Mouse (Mus musculus) erythroblast, adult 5-6 weeks (primary cell): ENCODE measurements around the gene Inpp5d. TPM values are rescaled to one million over a fixed set of nuclear protein-coding genes. Genes with fewer than 3 reads are reported as not detected.
"Not testable (repeated sequence)": the region's sequence is repeated elsewhere in the genome, so short reads cannot be mapped to it uniquely, and the experiment has no call there.

ENCODE experiments used
- ATAC-seq: replicated peaks from 2 replicates; pipeline ENCODE4 v1.8.0; 2016; ENCODE audit warnings: moderate number of reproducible peaks, mild to moderate bottlenecking, moderate TSS enrichment, inconsistent platforms; ENCODE audit not compliant: poor library complexity, low FRiP score, severe bottlenecking
- total RNA-seq, 2 experiments: library from RNA; stranded (forward) in 1 of 2; stranded (reverse) in 1 of 2; fragments of 150-400 nt in 1 of 2; fragments of 200-764, 138-1000 nt in 1 of 2; gene quantifications; 2 replicates each; pipeline versions ENCODE4 v1.2.3 to v1.2.4; 2015 to 2017; ENCODE audit warnings: low replicate concordance in 2 of 2

Inpp5d gene
- total RNA-seq, 2 experiments from 2014 or later, result 19.9 to 50.1 TPM

DNA sequence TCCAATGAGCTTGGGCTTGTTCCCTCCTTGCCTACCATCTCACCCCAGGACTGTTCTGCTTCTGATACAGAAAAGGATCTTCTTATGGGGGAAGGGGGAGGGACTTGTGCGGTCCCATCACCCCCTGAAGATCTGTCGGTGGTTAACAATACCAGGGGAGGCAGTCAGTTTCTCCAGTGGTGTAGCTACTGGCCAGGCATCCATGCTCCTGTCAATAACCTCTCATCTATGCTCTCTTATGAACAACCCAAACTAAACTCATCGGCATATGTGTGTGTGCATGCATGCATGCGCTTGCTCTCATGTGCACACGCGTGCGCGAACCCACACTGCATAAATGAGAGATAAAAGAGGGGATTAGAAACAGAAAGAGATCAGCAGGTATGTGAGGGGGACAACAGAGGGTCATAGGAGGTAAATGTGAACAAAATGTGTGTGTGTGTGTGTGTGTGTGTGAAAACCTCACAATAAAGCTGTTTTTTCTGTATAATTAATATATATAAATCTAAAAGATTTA, 29.9 kb downstream of the Inpp5d start:
- no peak for ATAC-seq

DNA sequence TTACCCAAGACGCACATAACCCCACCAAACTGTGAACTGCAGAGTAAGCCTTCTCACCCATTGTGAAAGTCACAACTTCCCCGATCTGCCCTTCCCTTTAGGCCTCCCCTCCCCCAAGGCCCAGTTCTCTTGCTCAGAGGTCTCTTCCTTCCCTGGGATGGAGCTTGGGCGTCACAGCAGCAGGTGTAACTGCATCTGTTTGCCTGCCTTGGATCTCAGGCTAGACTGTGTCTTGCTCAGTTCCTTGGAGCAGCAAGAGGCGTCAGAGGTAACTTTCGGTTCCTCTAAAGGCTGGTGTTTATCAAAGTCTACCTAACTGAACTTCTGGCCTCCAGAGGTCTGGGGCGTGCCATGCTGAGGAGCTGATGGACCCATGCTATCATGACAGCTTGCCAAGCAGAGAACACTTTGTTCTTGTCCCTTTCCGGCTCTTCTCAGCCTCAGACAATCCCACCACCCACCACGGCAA, 30.5 kb downstream of the Inpp5d start:
- ATAC-seq, result peak; percentile 76

DNA sequence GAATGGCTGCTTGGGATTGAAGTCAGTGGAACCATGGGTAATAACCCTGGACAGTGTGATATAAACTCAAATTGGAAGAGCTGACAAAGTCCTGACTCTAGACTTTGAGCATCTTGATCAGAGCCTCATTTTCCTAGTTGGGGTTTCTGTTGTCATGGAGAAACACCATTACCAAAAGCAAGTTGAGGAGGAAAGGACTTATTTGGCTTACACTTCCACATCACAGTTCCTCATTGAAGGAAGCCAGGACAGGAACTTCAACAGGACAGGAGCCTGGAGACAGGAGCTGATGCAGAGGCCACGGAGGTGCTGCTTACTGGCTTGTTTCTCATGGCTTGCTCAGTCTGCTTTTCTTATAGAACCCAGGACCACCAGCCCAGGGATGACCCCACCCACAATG, 31.3 kb downstream of the Inpp5d start:
- ATAC-seq, result no peak

DNA sequence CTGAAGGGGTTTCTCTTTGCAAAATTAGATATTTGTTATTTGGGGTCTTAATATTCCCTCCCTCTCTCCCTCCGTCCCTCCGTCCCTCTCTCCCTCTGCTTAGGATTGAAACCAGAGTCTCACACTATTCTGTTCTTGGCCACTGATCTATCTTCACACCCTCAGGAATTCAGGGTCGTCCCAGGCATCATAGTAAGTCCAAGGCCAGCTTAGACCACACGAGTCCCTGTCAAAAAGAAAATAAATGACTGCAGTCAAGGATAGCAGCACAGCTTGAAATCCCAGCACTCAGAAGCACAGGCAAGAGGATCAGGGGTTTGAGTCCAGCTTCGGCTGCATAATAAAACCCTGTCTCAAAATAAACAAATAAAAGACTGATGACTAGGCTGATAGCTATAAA, 35.0 kb downstream of the Inpp5d start:
- no peak for ATAC-seq

DNA sequence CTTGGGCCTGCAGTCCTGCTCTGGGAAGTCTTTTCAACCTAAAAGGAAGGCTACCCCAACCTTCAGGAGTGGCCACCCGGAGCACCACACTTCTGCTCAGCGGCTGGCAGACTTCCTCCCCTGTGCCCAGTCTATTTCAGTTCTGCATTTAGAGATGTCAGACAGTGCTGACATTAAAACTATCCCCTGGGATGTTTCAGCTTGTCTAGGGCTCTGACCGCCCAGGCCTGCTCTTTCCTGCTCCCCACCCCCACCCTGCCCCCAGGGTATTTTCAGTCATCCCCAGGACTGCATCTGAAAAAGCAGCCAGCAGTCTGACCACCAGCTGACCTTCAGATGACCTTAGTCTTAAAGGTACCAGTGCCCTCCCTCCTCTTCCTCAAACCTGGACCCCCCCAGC, 38.0 kb downstream of the Inpp5d start:
- no peak for ATAC-seq

DNA sequence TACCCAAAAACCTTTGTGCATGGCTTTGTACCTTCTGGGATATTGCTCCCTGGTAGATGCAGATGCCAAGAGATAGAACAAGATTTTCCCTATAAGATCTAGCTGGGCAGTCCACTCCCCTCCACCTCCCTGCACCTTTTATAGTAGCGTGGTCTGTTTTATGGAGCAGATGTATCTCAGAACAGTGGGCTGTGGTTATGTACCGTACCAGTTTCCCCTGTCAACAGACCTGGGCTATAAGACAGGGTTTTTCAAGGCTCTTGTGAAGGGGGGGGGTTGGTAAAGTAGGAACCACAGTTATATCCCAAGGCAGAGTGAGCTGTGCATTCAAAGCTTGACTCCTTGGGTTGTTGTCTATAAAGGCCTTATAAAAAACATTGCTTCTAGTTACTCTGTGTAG, 38.4 kb downstream of the Inpp5d start:
- no peak for ATAC-seq

DNA sequence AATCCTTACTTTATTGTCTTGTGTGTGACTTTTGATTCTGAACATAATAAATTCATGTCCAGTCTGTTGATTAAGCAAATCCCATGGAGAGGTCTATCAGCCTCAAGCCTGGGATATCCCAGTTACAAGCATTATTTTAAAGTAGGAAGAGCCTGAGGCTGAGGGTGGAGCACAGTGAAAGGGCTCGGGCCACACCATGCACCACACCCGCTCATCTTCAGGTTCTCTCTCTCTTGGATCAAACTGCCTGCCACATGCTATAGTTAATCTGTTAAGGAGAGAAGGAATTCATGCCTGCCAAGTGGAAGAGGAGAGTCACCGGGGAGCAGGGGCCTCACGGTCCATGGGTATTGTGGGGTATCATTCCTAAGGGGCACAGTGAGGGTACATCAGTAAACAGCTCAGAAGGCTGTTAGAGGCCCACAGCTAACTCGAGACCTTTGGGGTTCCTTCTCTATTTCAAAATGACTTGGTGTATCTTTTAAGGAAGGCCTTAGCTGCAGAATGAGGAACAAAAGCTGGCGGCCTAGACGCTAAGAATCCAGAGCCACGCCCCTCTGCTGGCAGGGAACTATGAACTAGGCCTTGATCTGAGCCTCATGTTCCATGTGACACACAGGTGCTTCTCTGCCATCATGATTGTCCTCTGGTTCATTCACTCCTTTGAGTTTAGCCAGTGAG, 39.0 kb downstream of the Inpp5d start:
- 0 out of 2 replicates have a peak, but pooled peaks have one; percentile 10 for ATAC-seq

DNA sequence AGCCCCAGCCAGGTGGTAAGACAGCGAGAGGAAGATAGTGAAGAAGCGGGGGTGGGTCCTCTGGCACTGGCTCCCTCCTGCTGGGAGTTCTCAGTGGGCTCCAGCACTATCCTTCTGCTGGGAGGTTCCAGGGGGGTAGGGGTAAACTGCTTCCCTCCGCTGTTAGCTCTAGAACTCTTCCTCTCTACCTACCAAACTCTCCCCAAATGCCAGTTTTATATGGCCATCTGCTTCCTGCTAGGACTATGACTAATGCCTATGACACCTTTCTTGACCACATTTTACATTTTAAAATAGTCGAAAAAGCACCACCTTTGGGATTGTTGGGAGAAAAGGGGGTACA, 39.5 kb downstream of the Inpp5d start:
- ATAC-seq, result 0 out of 2 replicates have a peak, but pooled peaks have one; percentile 4

DNA sequence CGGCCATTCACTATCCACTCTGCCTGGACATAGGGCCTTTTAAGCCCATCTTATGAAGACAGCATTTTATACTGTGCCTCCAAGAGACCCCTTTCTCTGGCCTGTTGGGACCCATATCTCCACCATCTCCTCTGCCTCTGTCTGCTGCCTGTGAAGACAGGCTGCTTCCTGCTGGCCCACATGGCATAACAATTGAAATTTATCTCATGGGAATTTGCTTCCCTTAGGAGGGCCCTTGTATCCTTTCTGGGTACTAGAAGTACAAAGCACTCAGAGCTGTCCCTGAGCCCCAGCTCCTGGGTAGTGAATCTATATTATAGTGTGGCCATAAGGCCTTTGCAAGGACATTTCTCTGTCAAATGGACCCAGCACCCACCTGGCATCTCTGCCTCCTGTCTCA, 40.6 kb downstream of the Inpp5d start:
- ATAC-seq, result no peak

DNA sequence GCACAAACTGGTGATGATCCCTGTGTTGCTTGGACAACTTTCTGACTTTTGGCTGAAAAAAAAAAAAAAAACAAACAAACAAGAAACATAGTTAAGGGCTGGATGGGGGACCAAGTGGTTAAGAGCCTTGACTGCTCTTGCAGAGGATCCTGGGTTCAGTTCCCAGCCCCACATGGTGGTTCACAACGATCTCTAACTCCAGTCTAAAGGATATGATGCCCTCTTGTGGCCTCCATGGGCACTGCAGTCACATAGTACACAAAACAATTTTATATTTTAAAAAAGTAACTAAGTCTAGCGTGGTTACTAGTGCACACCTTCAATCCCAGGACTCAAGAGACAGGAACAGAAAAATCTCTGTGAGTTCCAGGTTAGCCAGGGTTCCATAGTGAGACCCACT, 43.9 kb downstream of the Inpp5d start:
- ATAC-seq, result no peak

DNA sequence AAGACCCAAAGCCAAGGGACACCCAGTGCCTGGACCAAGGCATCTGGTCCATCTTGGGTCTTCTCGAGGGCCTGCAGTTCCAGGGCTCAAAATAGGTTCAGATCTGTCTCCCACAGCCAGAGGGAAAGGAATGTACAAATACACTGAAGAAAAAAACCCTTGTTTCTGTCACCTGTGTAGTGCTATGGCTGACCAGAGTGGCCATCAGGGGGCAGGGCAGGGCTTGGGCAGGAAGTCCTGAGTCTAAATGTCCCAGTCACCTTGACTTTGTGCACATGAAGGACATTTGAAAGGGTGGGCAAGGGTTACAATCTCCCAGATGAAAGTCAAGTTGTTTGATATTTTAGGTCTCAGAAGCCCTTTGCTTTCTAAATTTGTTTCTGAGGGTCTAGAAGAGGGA, 46.9 kb downstream of the Inpp5d start:
- peak; percentile 61 for ATAC-seq

DNA sequence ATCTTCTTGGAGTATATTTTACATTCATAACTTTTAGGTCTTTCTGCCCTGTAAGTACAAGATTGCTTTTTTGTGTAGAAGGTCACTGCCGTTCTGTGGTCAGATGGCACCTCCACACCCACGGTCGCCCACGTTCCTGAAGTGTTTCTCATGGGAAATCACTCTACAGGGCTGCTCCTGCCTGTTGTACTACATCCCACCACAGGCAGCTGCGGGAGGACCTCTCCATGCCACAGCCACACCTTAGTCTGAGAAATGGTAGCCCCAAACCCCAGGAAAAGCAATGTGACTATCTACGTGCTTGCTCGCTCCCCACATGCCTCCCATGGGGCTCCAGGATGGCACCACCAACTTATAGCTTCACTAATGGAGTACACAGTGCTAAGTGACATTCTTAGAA, 48.2 kb downstream of the Inpp5d start:
- no peak for ATAC-seq

DNA sequence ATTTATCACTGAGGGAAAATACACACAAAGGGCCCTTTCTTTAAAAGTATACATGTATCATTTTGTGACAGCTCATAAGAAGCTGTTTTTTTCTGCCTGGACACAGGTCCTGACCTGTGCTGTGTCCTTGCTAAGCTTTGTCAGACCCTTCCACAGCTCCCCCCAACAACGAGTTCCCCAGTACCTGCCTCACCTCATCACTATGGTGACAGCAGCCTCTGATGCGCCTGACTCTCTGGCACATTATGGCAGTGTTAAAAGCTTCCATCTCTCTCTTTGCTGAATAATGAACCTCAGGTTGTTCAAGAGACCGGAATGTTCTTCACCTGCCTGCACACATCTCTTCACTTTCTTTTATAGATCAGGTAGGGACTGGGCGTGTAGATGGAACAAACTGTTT, 51.4 kb downstream of the Inpp5d start:
- ATAC-seq, result no peak

DNA sequence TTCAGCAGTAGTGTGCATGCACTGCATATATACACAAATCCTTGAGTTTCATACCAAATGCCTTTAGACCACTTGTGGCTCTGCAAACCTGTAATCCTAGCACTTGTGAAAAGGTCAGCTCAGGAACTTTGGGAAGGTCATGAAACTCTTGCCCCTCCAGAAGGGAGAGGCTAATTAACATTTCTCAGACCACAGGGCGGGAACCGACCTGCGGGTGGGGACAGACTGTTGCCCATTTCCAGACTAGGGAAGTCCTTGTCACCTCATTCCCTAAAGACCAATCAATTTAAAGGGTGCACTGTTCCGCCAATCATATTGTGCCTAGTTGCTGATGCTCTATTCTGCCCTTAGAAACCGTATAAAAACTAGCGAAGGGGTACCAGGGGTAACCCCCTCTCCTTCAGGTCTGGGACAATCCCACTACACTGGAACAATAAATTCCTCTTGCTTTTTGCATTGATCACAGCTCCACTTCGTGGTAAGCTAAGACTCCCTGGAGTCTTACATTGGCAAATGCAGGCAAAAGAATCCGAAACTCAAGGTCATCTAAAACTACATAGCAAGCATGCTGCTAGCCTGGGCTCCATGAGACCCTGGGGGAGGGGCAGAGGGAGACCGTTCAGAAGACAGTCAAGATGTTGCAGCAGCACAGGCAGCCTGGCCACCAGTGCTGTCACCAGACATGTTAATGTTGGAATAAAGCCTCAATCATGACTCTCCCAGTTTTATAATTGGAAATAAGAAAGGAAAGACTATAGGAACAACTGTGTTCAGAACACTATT, 53.9 kb downstream of the Inpp5d start:
- no peak for ATAC-seq

DNA sequence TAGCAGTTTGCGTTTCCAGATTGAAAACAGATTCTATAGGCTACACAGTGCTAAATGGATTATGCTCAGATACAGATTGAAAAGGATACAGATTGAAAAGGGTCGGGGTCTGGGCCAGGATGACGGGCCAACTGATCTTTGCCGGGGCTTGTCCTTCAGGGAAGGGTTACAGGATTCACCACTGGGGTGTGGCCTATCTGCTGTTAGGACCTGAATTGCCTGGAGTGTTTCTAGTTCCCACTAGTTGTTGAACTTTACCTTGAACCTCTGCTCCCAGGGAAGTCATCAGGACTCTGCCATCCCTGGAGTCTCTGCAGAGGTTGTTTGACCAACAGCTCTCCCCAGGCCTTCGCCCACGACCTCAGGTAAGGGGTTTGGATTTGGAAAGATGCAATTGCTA, 55.9 kb downstream of the Inpp5d start:
- no peak for ATAC-seq

DNA sequence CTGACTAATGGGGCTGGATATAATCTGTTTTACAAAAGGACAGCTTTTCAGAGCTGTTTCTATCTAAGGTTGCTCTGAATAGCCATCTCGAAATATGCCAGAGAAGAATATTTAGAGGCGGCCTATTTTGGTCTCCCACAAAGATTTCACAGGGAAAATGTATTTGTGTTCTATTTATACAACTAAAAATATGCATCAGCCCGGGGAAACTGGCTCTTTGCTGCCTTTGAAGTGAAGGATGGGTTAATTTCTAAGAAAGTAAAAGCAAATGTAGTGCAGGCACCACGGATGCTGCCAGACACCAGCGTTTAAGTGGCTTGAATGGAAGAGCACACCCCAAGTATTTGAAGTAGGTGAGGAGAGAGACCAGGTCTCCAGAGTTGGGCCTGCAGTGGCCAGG, 59.0 kb downstream of the Inpp5d start:
- no peak for ATAC-seq

DNA sequence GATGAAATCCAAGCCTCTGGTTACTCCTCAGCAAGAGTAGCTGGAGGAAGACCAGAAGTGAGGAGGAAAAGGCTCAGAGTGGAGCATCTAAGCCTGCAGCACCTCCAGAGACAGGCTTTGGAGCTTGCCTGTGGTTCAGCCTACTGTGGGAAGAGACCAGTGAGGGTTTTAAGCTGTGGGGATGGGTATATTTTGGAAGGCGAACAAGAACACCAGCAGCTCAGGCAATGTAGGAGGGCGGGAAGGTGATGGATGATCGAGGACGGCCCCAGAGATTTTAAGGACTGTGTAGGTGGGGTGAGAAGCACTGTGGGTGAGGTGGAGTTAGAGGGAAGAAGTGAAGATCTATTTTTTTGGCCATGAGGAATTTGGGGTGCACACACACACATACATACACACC, 60.8 kb downstream of the Inpp5d start:
- ATAC-seq, result no peak

DNA sequence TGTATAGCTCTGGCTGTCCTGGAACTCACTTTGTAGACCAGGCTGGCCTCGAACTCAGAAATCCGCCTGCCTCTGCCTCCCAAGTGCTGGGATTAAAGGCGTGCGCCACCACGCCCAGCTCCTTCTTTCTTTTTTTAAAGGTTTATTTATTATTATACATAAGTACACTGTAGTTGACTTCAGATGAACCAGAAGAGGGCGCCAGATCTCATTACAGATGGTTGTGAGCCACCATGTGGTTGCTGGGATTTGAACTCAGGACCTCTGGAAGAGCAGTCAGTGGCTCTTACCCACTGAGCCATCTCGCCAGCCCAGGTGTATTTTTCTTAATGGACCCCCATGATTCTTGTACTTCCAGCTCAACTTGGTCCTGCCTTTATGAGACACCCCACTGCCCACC, 62.4 kb downstream of the Inpp5d start:
- ATAC-seq, result not testable (repeated sequence)

DNA sequence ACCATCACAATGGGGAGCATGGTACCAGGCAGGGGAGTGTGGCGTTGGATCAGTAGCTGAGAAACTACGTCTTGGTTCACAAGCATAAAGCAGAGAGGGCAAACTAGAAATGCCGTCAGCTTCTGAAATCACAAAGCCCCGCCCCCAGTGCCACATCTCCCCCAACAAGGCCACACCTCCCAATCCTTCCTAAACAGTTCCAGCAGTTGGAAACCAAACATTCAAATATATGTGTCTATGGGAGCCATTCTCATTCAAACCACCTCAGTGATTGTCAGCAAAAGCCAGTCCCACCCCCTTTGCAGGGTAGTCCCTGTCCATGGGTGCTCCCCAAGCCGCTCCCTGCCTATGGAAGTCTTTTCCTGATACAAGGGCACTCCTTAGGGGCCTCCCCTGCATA, 64.0 kb downstream of the Inpp5d start:
- ATAC-seq, result no peak

DNA sequence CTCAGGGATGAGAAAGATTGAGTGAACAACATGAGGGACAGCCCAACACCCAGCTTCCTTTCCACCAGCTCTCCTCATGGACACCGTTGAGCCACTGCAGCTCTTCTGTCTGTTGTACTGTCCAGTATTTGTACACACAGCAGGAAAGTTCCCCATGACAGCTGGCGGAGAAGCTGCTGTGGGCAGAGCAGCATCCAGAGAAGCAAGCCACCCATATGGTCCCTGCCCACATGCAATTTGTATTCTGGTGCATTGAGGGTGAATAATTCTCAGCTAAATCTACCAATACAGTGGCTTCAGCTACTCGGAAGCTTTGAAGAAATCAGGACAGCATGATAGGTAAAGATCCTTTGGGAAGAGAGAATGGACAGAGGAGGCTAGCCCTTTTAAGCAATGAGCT, 64.7 kb downstream of the Inpp5d start:
- no peak for ATAC-seq

DNA sequence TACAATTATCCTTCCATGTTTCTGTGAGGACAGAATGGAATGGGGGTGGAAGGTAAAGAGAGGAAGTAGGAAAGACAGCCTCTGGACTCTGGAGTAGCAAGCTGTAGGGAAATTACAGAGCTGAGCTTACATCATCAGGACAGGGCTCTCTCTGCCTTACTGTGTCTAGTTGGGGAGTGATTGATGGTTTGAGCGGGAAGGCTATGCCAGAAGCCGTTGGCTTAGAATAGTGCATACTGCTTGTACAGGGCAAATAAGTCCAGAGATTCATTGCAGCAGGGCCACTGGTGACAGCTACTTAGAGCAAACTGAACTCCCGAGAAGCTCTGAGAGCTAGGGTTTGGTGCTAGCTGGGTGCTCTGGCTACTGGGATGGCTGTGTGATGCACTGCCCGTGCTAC, 66.2 kb downstream of the Inpp5d start:
- no peak for ATAC-seq
